Mouse (Mus musculus): ENCODE measurements around the gene Galnt15. TPM values are rescaled to one million over a fixed set of nuclear protein-coding genes. Genes with fewer than 3 reads are reported as not detected.
A peak's percentile ranks its signal among the peaks of the same experiment; 100 is the strongest.

Gene Galnt15
- polyA plus RNA-seq, 1 experiment from 2014 or later: not detected

DNA sequence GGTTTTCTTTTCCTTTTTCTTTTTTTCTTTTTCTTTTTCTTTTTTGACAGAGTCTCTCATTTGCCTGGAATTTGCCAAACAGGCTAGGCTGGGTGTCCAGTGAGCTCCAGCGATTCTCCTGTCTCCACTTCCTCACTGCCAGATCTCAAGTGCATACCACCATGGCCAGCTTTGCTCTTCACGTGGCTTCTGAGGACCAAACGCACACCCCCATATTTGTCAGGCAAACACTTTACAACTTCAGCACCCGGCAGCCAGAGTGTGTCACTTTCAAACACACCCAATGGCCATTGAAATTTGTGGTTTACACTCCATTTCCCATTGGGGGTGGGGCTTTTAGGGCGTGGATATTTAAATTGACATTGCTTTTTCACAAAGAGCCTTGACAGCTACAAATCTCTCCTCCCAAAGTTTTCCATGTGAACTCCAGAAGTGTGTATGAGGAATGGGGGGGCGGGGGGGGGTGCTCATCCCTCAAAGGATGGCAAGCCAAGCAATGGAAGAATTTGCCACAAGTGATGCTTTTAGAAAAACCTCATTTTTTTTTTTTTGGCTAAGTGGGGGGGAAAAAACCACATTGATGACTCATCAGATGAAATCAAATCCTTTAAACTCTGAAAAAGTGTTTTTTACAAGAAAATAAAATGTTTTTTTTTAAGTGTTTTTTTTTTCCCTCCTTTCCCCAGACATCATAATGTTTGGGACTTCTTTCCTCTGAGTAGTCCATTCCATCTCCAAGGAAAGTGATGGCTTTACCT, 17.1 kb upstream of the Galnt15 start:
- ATAC-seq (ENCODE audit: insufficient number of reproducible peaks, low FRiP score, low TSS enrichment, low read depth) (no peak), DNase-seq (ENCODE audit: low spot score) (no peak)
- H3K27me3 ChIP-seq (ENCODE audit: control insufficient read depth, insufficient read depth, low read length): no peaks in the 10 kb centered on the region
- no peak overlapping the region for H3K4me2 ChIP-seq (ENCODE audit: low read depth, severe bottlenecking)
- H3K4me1 ChIP-seq (ENCODE audit: control insufficient read depth, insufficient read depth, low read length): peaks cover 3% of the 10 kb centered on the region
- 70% methylated on average over 6 of the region's 6 CpGs for WGBS
- H3K27ac ChIP-seq (replicated peaks; ENCODE audit: low read depth, low read length): no peak overlapping the region
- H3K4me3 ChIP-seq (ENCODE audit: low read depth, low read length): no peak overlapping the region
- no peaks in the 10 kb centered on the region for H3K36me3 ChIP-seq (ENCODE audit: control insufficient read depth, insufficient read depth, low read length)
- H3K9ac ChIP-seq (ENCODE audit: low read length): no peak overlapping the region
- no peaks in the 10 kb centered on the region for H3K9me3 ChIP-seq (ENCODE audit: control insufficient read depth, low read length)

DNA sequence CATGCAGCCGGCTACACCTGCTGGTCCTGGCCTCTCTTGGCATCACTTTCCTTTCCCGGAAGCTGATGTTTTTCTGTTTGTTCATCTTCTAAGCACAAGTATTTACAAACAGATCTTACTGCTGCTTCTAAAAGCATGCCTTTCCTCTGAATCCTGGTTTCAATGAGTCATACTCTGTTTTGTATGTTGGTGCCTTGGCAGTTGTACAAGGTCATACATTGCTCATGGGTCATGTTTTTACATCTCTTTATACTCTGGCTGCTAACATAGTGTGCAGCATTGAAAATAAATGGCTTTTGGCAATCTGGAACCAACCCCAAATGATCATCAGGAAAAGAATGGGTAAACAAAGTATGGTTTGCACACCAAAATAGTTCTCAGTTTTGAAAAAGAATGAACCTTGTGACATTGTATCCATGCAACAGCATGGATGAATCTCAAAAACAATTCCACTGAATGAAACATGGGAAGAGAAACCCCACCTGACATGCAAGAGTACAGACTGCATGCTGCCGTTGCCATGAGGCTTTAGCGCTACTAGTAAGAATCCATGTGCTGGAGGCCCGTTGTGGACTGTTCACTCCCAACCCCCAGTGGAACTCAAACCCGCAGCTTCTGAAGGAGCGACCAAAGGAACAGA, 13.5 kb upstream of the Galnt15 start:
- WGBS: 85% methylated on average over 7 of the region's 7 CpGs
- H3K27me3 ChIP-seq (ENCODE audit: control insufficient read depth, insufficient read depth, low read length): no peaks in the 10 kb centered on the region
- peaks cover 4% of the 10 kb centered on the region for H3K4me1 ChIP-seq (ENCODE audit: control insufficient read depth, insufficient read depth, low read length)
- no peaks in the 10 kb centered on the region for H3K9me3 ChIP-seq (ENCODE audit: control insufficient read depth, low read length)
- no peaks in the 10 kb centered on the region for H3K36me3 ChIP-seq (ENCODE audit: control insufficient read depth, insufficient read depth, low read length)
- H3K4me3 ChIP-seq (ENCODE audit: low read depth, low read length): no peak overlapping the region
- ATAC-seq (ENCODE audit: insufficient number of reproducible peaks, low FRiP score, low TSS enrichment, low read depth) (no peak), DNase-seq (ENCODE audit: low spot score) (no peak)
- no peak overlapping the region for H3K9ac ChIP-seq (ENCODE audit: low read length)
- no peak overlapping the region for H3K4me2 ChIP-seq (ENCODE audit: low read depth, severe bottlenecking)
- H3K27ac ChIP-seq (replicated peaks; ENCODE audit: low read depth, low read length): no peak overlapping the region

DNA sequence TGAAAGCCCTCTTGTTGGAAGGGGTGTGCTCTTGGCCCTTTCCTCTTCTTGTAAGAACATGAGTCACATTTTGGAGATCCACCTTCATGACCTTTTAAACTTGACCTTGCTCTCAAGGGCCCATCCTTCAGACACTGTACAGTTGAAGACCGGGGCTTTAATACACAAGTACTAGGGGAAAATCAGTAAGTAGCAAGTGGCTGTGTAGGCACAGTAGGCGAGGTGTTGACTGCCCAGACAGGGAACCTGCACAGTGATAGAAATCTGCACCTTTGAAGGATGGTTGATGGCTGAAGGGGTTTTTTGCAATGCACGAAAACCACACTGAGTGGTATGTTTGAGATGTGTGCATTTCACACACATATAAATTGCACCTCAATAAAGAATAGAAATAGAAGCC, 12.3 kb upstream of the Galnt15 start:
- DNase-seq (ENCODE audit: low spot score) (no peak), ATAC-seq (ENCODE audit: insufficient number of reproducible peaks, low FRiP score, low TSS enrichment, low read depth) (no peak)
- no peak overlapping the region for H3K9ac ChIP-seq (ENCODE audit: low read length)
- H3K9me3 ChIP-seq (ENCODE audit: control insufficient read depth, low read length): no peaks in the 10 kb centered on the region
- peaks cover 4% of the 10 kb centered on the region for H3K4me1 ChIP-seq (ENCODE audit: control insufficient read depth, insufficient read depth, low read length)
- H3K36me3 ChIP-seq (ENCODE audit: control insufficient read depth, insufficient read depth, low read length): no peaks in the 10 kb centered on the region
- no peaks in the 10 kb centered on the region for H3K27me3 ChIP-seq (ENCODE audit: control insufficient read depth, insufficient read depth, low read length)
- no peak overlapping the region for H3K4me3 ChIP-seq (ENCODE audit: low read depth, low read length)
- peak overlapping the region; percentile 65; the same call in 1 of the 2 replicates for H3K27ac ChIP-seq (replicated peaks; ENCODE audit: low read depth, low read length)
- WGBS: 82% methylated on average over 3 of the region's 3 CpGs
- 0 out of 2 replicates have a peak overlapping the region, but pooled peaks have one; percentile 16 for H3K4me2 ChIP-seq (ENCODE audit: low read depth, severe bottlenecking)

- H3K4me3 ChIP-seq (ENCODE audit: low read depth, low read length): no peak overlapping the region
- WGBS: 9% methylated on average over 7 of the region's 7 CpGs
- H3K4me2 ChIP-seq (ENCODE audit: low read depth, severe bottlenecking): 0 out of 2 replicates have a peak overlapping the region, but pooled peaks have one; percentile 16
Observed at GRCm38 (mm10) chr14:32016921-32017320, 11.9 kb upstream of the Galnt15 start.

GRCm38 (mm10) chr14:32017448-32017847, 11.3 kb upstream of the Galnt15 start:
- ATAC-seq (ENCODE audit: insufficient number of reproducible peaks, low FRiP score, low TSS enrichment, low read depth) (no peak), DNase-seq (ENCODE audit: low spot score) (no peak)
- peak overlapping the region; percentile 65; the same call in 1 of the 2 replicates for H3K27ac ChIP-seq (replicated peaks; ENCODE audit: low read depth, low read length)
- 82% methylated on average over 2 of the region's 2 CpGs for WGBS
- H3K9ac ChIP-seq (ENCODE audit: low read length): no peak overlapping the region
- no peaks in the 10 kb centered on the region for H3K36me3 ChIP-seq (ENCODE audit: control insufficient read depth, insufficient read depth, low read length)
- no peaks in the 10 kb centered on the region for H3K9me3 ChIP-seq (ENCODE audit: control insufficient read depth, low read length)
- H3K4me1 ChIP-seq (ENCODE audit: control insufficient read depth, insufficient read depth, low read length): peaks cover 4% of the 10 kb centered on the region
- no peak overlapping the region for H3K4me2 ChIP-seq (ENCODE audit: low read depth, severe bottlenecking)
- no peak overlapping the region for H3K4me3 ChIP-seq (ENCODE audit: low read depth, low read length)
- no peaks in the 10 kb centered on the region for H3K27me3 ChIP-seq (ENCODE audit: control insufficient read depth, insufficient read depth, low read length)

More at GRCm38 (mm10) chr14:32016921-32017320, 11.9 kb upstream of the Galnt15 start:
- no peak overlapping the region for H3K9ac ChIP-seq (ENCODE audit: low read length)
- H3K36me3 ChIP-seq (ENCODE audit: control insufficient read depth, insufficient read depth, low read length): no peaks in the 10 kb centered on the region
- no peaks in the 10 kb centered on the region for H3K9me3 ChIP-seq (ENCODE audit: control insufficient read depth, low read length)
- peak overlapping the region; percentile 65; the same call in 1 of the 2 replicates for H3K27ac ChIP-seq (replicated peaks; ENCODE audit: low read depth, low read length)
- peak; percentile 74 for DNase-seq (ENCODE audit: low spot score)
- H3K27me3 ChIP-seq (ENCODE audit: control insufficient read depth, insufficient read depth, low read length): no peaks in the 10 kb centered on the region
- peaks cover 4% of the 10 kb centered on the region for H3K4me1 ChIP-seq (ENCODE audit: control insufficient read depth, insufficient read depth, low read length)
- no peak for ATAC-seq (ENCODE audit: insufficient number of reproducible peaks, low FRiP score, low TSS enrichment, low read depth)

GRCm38 (mm10) chr14:32019091-32019490, 9.7 kb upstream of the Galnt15 start:
- DNase-seq (ENCODE audit: low spot score) (no peak), ATAC-seq (ENCODE audit: insufficient number of reproducible peaks, low FRiP score, low TSS enrichment, low read depth) (no peak)
- no peaks in the 10 kb centered on the region for H3K27me3 ChIP-seq (ENCODE audit: control insufficient read depth, insufficient read depth, low read length)
- no peak overlapping the region for H3K4me3 ChIP-seq (ENCODE audit: low read depth, low read length)
- peaks cover 4% of the 10 kb centered on the region for H3K4me1 ChIP-seq (ENCODE audit: control insufficient read depth, insufficient read depth, low read length)
- 82% methylated on average over 8 of the region's 8 CpGs for WGBS
- no peak overlapping the region for H3K9ac ChIP-seq (ENCODE audit: low read length)
- no peaks in the 10 kb centered on the region for H3K9me3 ChIP-seq (ENCODE audit: control insufficient read depth, low read length)
- no peak overlapping the region for H3K27ac ChIP-seq (replicated peaks; ENCODE audit: low read depth, low read length)
- no peaks in the 10 kb centered on the region for H3K36me3 ChIP-seq (ENCODE audit: control insufficient read depth, insufficient read depth, low read length)
- H3K4me2 ChIP-seq (ENCODE audit: low read depth, severe bottlenecking): no peak overlapping the region

DNA sequence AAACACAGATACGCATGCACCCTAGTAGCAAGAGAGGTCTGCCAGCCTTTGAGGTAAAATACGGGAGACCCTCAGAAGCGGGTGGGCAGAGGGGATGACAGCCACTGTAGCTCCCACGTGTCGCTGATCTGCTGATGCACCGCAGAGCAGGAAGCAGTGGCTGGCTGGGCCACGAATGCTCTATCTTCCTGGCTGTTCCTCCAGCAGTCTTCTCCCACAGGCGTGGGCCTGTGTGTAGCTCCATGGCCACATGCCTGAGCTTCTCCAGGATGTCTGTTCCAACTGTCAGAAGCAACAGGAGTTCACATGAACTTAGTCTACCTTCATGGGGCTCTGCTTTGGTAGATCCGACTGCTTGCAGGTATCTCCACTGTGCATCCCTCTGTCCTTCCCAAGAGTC, 6.8 kb upstream of the Galnt15 start:
- no peak overlapping the region for H3K4me2 ChIP-seq (ENCODE audit: low read depth, severe bottlenecking)
- no peak overlapping the region for H3K27ac ChIP-seq (replicated peaks; ENCODE audit: low read depth, low read length)
- ATAC-seq (ENCODE audit: insufficient number of reproducible peaks, low FRiP score, low TSS enrichment, low read depth) (no peak), DNase-seq (ENCODE audit: low spot score) (no peak)
- H3K4me3 ChIP-seq (ENCODE audit: low read depth, low read length): no peak overlapping the region
- H3K36me3 ChIP-seq (ENCODE audit: control insufficient read depth, insufficient read depth, low read length): no peaks in the 10 kb centered on the region
- H3K9me3 ChIP-seq (ENCODE audit: control insufficient read depth, low read length): no peaks in the 10 kb centered on the region
- 66% methylated on average over 9 of the region's 9 CpGs for WGBS
- H3K4me1 ChIP-seq (ENCODE audit: control insufficient read depth, insufficient read depth, low read length): no peaks in the 10 kb centered on the region
- H3K27me3 ChIP-seq (ENCODE audit: control insufficient read depth, insufficient read depth, low read length): no peaks in the 10 kb centered on the region
- H3K9ac ChIP-seq (ENCODE audit: low read length): no peak overlapping the region

GRCm38 (mm10) chr14:32022450-32022849, 6.3 kb upstream of the Galnt15 start:
- Histone ChIP-seq H3K27ac (replicated peaks; ENCODE audit: low read depth, low read length) (no peak overlapping the region), H3K36me3 (ENCODE audit: control insufficient read depth, insufficient read depth, low read length) (no peaks in the 10 kb centered on the region), H3K27me3 (ENCODE audit: control insufficient read depth, insufficient read depth, low read length) (no peaks in the 10 kb centered on the region), H3K4me3 (ENCODE audit: low read depth, low read length) (no peak overlapping the region), H3K4me2 (ENCODE audit: low read depth, severe bottlenecking) (no peak overlapping the region), H3K4me1 (ENCODE audit: control insufficient read depth, insufficient read depth, low read length) (no peaks in the 10 kb centered on the region), H3K9ac (ENCODE audit: low read length) (no peak overlapping the region), H3K9me3 (ENCODE audit: control insufficient read depth, low read length) (no peaks in the 10 kb centered on the region)
- DNase-seq (ENCODE audit: low spot score) (no peak), ATAC-seq (ENCODE audit: insufficient number of reproducible peaks, low FRiP score, low TSS enrichment, low read depth) (no peak)

Measured in limb, embryonic 11.5 days (tissue).